Mouse (Mus musculus): ENCODE measurements around the gene Gm1123.

The Gm1123 gene

GRCm38 (mm10) chr9:99035575-99035974 is at the start of gene Gm1123:
TSS of gene Gm1123 (minus strand) at chr9:99035715.
- no peak for DNase-seq

- DNase-seq: no peak
These were observed 46.2 kb upstream of the Gm1123 start for GRCm38 (mm10) chr9:99081718-99082117.

GRCm38 (mm10) chr9:99081308-99081707 is 45.8 kb upstream of the Gm1123 start:
- no peak for DNase-seq

DNA sequence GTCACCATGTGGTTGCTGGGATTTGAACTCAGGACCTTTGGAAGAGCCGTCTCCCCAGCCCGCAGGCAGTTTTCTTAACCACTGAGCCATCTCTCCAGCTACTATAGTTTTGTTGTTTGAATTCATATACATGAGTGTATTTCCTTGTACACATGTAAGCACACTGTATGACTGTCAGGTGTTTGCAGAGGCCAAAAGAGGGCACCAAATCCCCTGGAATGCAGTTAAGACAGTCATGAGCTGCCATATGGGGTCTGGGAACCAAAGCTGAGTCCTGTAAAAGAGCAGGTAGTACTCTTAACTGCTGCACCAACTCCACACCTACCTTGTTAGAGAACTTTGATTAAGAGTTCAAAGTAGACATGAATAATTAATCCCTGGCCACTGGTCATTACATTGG is 45.1 kb upstream of the Gm1123 start:
- DNase-seq: no peak

- DNase-seq: no peak
These were observed 38.9 kb upstream of the Gm1123 start for GRCm38 (mm10) chr9:99074462-99074861.

- DNase-seq: no peak
These were observed 37.0 kb upstream of the Gm1123 start for GRCm38 (mm10) chr9:99072538-99072937.

DNA sequence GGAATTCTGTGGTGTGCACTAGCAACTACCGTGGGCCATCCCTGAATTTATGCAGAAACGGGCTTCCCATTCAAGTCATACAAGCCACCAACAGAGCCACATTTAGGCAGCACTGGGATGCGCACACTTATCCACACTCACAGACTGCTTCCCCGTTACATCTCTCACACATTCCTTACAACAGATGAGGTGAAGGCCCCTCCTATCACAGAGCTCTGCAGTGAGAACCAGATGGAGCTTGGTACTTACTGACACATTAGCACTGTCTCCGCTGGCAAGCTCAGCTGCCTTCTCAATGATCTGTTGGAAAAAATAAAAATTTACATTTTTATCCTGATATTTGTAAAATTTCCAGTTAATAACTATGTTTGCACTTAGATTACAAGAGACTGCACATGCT is 29.8 kb upstream of the Gm1123 start:
- no peak for DNase-seq

DNA sequence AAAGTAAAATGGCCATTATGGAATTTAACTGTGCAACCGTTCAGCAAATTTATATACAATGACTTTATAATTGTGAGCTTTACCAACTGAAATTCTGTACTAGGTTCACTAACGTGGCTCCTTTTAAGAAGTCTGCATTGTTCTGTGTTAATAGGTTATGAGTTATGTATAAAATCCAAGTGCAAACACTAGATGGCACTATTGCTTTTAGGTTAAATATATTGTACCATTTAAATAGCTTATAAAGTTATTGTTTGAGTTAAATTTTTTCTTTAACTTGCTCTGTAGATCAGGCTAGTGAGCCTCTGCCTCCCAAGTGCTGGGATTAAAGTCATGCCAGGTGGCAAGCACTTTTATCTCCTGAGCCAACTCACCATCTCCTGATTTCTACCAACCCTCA is 28.7 kb upstream of the Gm1123 start:
- peak in 1 of 2 experiments; percentile 53 for DNase-seq

- DNase-seq: peak; percentile 91 to 92
These were observed 27.0 kb upstream of the Gm1123 start for GRCm38 (mm10) chr9:99062544-99062943.

DNA sequence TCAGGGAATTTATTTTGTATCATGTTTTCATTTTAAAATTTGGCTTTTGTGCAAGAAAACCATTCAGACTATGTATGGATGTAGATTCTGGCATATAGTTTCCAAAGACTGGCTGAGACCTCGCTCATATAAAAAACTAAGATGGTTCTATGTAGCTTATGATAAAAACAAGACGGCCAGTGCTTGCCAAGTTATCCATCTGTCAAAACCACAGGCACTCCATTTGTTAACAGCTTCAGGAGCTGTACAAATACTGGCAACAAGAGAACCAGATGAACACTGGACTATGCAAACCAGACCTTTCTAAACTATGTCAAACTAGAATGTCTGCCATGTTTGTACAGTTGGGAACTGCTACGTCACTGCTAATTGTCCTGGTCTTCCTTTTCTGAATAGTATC is 22.2 kb upstream of the Gm1123 start:
- peak; percentile 33 to 43 for DNase-seq

- DNase-seq: no peak
These were observed 14.2 kb upstream of the Gm1123 start for GRCm38 (mm10) chr9:99049760-99050159.

DNA sequence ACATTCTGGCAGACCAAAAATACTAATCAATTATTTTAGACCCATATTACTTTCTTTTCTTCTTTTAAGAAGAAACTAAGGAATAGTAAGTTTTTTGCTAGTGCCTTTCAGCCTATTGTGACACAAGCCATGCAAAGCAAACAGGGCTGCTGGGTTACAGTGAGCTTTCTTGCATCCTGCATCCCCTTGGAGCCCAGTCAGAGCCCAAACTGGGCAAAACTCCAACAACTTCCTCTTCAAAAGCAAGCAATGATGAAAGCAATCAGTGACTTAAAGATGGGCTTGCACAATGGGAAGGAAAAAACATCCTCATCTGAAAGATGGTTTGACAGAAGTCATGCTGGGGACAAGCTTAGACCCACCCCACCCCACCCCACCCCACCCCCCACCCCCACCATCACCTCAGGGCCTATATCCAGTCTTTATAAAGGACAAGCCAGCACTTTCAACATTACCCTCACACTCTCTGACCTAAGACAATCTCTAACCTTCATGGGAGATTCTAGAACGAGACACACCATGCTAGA is 13.3 kb upstream of the Gm1123 start:
- peak; percentile 32 to 48 for DNase-seq

DNA sequence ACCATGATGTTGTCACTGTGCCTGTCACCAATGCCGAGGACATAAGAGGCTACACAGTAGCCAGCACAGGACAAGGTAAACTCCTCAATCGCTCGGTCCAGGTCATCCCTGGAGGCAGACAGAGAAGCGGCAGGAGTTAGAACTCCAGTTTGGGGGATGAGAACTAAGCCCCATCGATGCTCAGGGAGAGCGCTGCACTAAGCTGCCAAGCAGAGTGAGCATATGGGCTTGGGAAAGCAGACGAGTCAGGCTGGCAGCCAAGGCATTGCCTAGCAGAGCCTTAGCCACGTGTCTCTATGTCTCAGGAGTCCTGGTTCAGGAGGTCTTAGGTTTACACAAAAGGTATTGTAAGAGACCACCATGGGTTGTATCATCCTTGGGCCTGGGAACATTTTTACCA is 9.2 kb upstream of the Gm1123 start:
- DNase-seq: peak; percentile 72 to 83

DNA sequence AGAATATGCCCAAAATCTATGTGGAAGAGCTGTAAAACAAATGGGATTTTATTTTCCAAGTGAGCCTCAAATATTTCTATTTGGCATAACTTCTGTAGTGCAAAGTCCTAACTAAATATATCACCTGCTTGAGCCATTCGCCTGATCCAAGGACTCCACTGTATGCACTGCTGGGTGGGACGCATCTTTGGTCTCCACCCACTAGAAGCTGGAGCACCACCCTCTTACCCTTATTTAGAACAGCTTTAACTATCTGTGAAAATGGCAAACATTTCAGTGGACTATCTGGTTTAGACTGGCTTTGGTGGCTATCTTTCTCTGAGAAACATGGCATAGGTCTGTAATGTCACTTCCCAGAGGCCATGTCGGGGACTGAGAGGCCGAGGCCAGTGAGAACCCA is 7.1 kb upstream of the Gm1123 start:
- DNase-seq: no peak

- no peak for DNase-seq
These were observed 6.5 kb upstream of the Gm1123 start for GRCm38 (mm10) chr9:99041994-99042393.

GRCm38 (mm10) chr9:99034111-99034510 is 1.4 kb downstream of the Gm1123 start:
- no peak for DNase-seq

GRCm38 (mm10) chr9:99032031-99032430 is 3.5 kb downstream of the Gm1123 start:
- DNase-seq: no peak

- no peak for DNase-seq
These were observed 13.8 kb downstream of the Gm1123 start for GRCm38 (mm10) chr9:99021751-99022150.

DNA sequence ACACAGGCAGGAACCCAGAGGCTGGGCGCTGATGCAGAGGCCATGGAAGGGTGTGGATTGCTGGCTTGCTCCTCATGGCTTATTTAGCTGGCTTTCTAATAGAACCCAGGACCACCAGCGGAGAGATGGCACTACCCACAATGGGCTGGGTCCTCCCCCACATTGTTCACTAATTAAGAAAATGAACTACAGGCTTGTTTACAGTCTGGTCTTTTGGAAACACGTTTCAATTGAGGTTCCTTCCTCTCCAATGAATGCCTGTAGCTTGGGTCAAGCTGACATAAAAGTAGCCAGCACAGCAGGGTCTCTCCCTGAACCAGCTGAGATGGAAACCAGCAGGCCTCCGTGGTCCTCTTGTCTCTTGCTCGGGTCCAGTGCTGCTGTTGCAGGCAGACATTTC is 14.3 kb downstream of the Gm1123 start:
- DNase-seq: no peak

DNA sequence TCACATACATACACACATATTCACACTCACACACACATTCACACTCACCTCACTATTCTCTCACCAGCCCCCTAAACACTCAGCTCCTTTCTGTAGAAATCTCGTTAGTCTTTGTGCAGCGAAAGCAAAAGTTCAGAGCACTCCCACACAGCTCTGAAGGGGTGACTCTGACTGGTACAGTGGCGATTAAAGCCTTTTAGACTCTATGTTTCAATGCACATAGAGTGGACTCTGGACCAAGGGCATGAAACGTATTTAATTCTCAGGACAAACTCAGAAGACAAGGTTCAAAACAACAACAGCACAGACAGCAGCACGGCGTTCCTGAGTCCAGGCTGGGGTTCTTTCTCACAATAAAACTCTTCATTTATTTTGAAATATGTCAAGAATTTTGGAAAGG is 17.8 kb downstream of the Gm1123 start:
- DNase-seq: no peak

- DNase-seq: no peak
These were observed 18.8 kb downstream of the Gm1123 start for GRCm38 (mm10) chr9:99016759-99017158.

DNA sequence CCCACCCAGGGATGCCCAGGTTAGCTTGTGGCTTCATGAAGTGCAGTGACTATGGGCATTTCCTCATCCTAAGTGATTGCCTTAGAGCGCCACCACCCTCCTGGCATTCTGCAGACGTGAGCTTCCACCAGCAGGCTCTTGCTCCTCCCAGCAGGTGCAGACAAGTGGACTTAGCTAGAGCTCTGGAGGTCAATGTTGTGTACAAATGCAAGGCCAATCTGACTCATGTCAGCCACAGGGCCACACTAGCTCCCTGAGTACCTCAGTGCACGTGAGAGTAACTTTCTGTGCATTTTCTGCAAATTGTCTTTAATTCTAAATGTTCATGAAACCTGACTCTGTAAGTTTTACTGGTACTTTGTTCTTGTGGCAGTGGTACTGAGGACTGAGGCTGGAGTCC is 19.2 kb downstream of the Gm1123 start:
- no peak for DNase-seq

DNA sequence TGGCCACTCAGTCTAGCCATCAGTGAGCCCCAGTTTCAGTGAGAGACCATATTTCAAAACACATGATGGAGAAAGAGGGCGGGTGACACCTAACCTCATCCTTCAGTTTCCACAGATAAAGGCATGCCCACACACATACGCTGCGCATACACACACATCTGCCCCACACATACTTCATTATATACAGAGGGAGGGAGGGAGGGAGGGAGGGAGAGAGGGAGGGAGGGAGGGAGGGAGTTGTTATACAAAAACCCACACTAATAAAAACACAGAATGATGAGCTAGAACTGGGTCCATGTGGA is 25.7 kb downstream of the Gm1123 start:
- DNase-seq: no peak

- no peak for DNase-seq
These were observed 26.2 kb downstream of the Gm1123 start for GRCm38 (mm10) chr9:99009069-99009897.

DNA sequence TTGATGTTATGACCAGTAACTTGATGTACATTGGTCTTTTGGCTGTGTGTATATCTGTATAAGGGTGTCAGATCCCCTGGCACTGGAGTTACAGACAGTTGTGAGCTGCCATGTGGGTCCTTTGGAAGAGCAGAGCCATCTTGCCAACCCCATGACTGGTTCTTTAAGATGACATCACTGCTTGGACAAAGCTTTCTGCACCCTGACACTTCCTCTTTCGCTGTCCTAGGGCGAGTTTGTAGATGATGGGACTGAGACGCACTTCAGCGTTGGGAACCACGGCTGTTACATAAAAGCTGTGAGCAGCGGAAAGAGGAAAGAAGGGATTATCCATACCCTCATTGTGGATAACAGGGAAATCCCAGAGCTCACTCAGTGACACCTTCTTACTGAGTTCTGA is 34.2 kb downstream of the Gm1123 start:
- no peak for DNase-seq

Data from cerebellum, postnatal 10 days (tissue).